Mouse (Mus musculus) midbrain, embryonic 10.5 days (tissue): ENCODE measurements at regions not wholly inside any gene's neighbourhood (a gene's known extent, or its start where the extent isn't known, plus 50 kb on each side); places are given as distances from the start of the nearest gene placed in this dataset.

Experiments used
- DNase-seq: peaks from one replicate; pipeline ENCODE4 v3.0.0-alpha.2; 2017; ENCODE audit warnings: low spot score
- H3K27ac ChIP-seq: fragments of 300-500 bp; sonication (generic); replicated peaks from 2 replicates; pipeline ENCODE4 v1.5.1; 2016; ENCODE audit warnings: mild to moderate bottlenecking
- H3K27me3 ChIP-seq: fragments of 300-500 bp; sonication (generic); 2 replicates; pipeline ENCODE4 v1.6.1; 2016; ENCODE audit warnings: low read depth, mild to moderate bottlenecking; ENCODE audit not compliant: poor library complexity, severe bottlenecking
- H3K36me3 ChIP-seq: fragments of 300-500 bp; sonication (generic); 2 replicates; pipeline ENCODE4 v1.6.1; 2016; ENCODE audit warnings: mild to moderate bottlenecking, moderate library complexity
- H3K4me1 ChIP-seq: fragments of 300-500 bp; sonication (generic); 2 replicates; pipeline ENCODE4 v1.6.1; 2016
- H3K4me3 ChIP-seq: fragments of 300-500 bp; sonication (generic); 2 replicates; pipeline ENCODE4 v1.5.1; 2016; ENCODE audit warnings: mild to moderate bottlenecking, moderate library complexity
- H3K9me3 ChIP-seq: fragments of 300-500 bp; sonication (generic); replicated peaks from 2 replicates; pipeline ENCODE4 v1.6.1; 2016; ENCODE audit warnings: mild to moderate bottlenecking
- WGBS: fragments of 180-500 bp; shearing (Covaris S2); methylation state at CpG from one replicate; pipeline ENCODE4 v1.1.7; 2016; 5-methylcytosine and 5-hydroxymethylcytosine counted together

DNA sequence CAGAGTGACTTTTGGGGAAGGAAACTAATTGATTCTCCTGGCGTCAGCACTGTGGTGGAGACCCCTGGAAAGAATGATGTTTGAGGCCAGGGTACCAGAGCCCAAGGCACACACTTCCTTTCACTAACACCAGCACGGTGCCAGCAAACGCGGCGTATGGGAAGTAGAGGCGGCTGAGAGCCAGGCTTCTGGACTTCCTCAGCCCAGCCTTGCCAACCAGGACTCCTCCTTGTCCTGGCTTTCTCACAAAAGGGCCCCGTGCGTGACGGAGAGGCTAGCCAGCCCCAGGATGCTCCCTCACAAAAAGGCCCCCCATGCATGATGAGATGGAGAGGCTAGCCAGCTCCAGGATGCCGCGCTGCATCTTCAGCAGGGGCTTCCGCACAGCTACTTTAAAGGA, 502.1 kb upstream of the Adam5 start:
- 70% methylated on average over 12 of the region's 12 CpGs for WGBS

DNA sequence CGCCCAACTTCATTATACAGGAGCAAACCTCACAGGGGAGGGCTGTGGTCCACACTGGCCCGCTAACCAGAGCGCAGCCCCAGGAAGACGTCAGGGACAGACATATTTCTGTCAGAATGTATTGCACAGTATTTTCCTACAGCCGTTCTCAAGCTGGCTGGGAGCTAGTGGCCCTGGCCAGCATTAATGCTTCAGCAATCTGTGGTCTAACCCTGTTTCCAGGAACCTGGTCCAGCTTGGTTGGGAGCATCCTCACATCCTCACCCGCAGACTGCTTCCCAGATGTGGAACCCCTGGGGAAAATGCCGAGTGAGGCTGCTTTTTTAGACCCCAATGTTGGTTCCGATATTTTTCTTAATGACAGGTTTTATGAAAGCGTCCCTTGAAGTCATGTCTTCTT, 500.6 kb upstream of the Adam5 start:
- Histone ChIP-seq H3K4me3 (no peak overlapping the region), H3K4me1 (peaks cover 6% of the 10 kb centered on the region), H3K36me3 (no peaks in the 10 kb centered on the region), H3K9me3 (no peaks in the 10 kb centered on the region; the same call in 1 of the 2 replicates), H3K27me3 (no peaks in the 10 kb centered on the region), H3K27ac (no peak overlapping the region)
- 91% methylated on average over 9 of the region's 9 CpGs for WGBS
- no peak for DNase-seq

More for the DNA sequence above, 502.1 kb upstream of the Adam5 start:
- no peaks in the 10 kb centered on the region for H3K9me3 ChIP-seq
- H3K27ac ChIP-seq: no peak overlapping the region
- DNase-seq: no peak
- no peaks in the 10 kb centered on the region for H3K36me3 ChIP-seq
- H3K27me3 ChIP-seq: no peaks in the 10 kb centered on the region; the same call in 1 of the 2 replicates
- H3K4me3 ChIP-seq: no peak overlapping the region
- H3K4me1 ChIP-seq: peaks cover 11% of the 10 kb centered on the region

DNA sequence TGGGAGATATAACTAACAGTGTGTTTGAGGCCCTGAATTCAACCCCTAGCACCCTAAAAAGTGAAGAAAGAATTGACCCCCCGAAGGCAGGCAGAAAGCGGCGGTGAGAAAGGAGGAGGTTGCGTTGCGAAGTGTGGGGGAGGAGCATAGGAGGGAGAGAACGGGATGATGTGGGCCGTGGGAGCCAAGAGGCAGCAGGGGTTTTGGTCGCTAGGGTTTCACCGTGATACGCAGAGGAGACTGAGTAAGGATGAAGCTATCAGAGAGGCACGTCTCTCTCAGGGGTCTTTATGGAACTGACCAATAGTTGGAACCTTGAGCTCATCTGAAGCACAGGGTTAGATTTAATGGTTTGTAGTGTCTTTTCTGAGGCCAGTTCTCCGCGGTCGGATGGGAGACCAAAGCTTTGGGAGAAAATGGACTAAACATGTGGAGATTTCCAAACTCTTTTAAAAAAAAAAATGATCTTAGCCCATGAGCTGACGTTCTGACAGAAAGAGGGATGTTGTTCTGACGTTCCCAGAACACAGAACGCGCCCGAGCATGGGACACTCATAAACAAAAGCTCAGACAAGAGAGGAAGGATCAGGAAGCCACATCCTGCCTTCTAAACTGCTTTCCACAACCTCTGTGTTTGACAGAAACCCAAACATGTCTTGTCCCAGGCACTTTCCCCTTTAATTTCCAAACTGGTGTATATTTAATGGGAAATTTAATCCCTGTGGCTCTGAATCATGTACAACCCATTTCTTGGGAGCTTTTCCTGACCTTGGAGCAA, 499.7 kb upstream of the Adam5 start:
- H3K4me3 ChIP-seq: no peak overlapping the region
- 58% methylated on average over 19 of the region's 19 CpGs for WGBS
- DNase-seq: no peak
- H3K9me3 ChIP-seq: no peaks in the 10 kb centered on the region; the same call in 1 of the 2 replicates
- no peak overlapping the region for H3K27ac ChIP-seq
- no peaks in the 10 kb centered on the region for H3K27me3 ChIP-seq
- H3K36me3 ChIP-seq: no peaks in the 10 kb centered on the region
- H3K4me1 ChIP-seq: no peaks in the 10 kb centered on the region

DNA sequence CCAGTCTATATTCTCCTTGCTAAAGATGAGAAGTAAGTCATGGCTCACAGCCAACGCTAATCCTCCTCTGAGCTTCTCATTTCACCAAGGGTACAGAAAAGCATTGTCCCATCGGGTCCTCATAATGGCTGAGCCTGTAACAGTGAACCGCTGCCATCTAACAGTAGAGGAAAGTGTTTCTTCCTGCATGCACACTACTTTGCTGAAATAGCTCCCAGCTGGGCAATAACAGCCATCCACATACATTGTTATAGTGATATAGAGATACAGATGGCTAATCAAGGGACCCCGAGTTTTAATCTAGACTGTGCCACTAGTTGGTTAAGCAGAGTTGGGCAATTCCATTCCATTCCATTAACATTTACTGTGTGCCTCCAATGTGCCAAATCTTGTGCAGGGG, 492.2 kb upstream of the Adam5 start:
- no peak overlapping the region for H3K4me3 ChIP-seq
- no peak overlapping the region for H3K27ac ChIP-seq
- H3K4me1 ChIP-seq: peaks cover 10% of the 10 kb centered on the region
- no peaks in the 10 kb centered on the region for H3K36me3 ChIP-seq
- H3K27me3 ChIP-seq: no peaks in the 10 kb centered on the region
- WGBS: 92% methylated on average over 4 of the region's 4 CpGs
- DNase-seq: no peak
- H3K9me3 ChIP-seq: no peaks in the 10 kb centered on the region; the same call in 1 of the 2 replicates

DNA sequence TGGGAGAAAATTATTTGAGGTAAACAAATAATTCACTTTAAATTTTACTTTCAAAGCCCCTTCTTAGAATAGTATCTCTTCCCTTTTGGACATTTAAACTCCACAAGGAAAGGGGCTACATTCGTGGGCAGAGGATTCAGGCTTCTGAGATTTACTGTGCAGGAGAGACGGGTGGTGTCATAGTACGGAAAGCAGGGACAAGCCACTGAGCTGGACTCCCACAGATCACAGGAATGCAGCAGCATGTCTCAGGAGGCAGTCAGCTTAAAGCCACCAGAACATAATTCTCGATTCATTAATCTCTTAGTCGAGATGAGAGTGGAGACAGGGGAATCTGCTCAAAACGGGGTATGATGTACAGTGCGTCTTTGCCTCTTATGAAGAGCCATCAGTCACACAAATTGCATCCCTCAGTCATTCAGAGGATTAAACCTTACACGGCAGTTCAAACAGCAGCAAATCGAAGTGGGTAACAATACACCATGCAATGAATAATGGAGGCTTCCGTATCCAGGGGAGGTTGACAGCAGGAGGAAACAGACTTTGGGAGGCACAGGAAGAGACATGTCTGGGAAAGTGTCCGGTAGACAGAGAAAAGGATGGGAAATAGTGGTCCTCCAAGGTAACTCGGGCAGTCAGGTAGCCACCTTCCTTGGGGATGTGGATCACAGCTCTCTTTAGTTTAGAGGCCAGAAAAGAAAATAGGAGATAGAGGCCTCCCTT, 487.8 kb upstream of the Adam5 start:
- WGBS: 51% methylated on average over 12 of the region's 12 CpGs

DNA sequence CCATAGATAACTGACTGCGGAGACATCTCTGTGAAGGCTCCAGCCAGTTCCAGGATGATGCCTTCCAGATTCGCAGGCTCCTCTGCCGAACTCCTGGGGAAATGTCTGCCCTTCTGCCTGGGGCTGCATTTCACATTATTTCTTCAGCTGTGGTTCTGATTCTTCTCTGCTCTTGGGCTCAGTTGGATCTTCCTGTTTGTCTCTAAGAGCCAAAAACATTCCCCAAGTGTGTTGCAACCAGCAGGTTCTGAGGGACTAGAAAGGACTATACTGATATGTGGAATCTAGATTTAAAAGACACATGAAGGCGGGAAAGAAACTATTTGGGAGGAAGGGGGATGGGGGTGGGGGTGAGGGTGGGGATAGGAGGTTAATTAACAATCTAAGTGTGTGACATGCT, 483.8 kb upstream of the Adam5 start:
- H3K4me3 ChIP-seq: no peak overlapping the region
- no peak for DNase-seq
- H3K36me3 ChIP-seq: no peaks in the 10 kb centered on the region
- H3K9me3 ChIP-seq: no peaks in the 10 kb centered on the region
- no peaks in the 10 kb centered on the region for H3K27me3 ChIP-seq
- H3K27ac ChIP-seq: no peak overlapping the region
- 90% methylated on average over 4 of the region's 4 CpGs for WGBS
- peaks cover 21% of the 10 kb centered on the region for H3K4me1 ChIP-seq

More for the DNA sequence above, 487.8 kb upstream of the Adam5 start:
- no peak for DNase-seq
- Histone ChIP-seq H3K4me1 (peaks cover 19% of the 10 kb centered on the region), H3K27ac (no peak overlapping the region), H3K36me3 (no peaks in the 10 kb centered on the region), H3K9me3 (no peaks in the 10 kb centered on the region), H3K27me3 (no peaks in the 10 kb centered on the region), H3K4me3 (no peak overlapping the region)

DNA sequence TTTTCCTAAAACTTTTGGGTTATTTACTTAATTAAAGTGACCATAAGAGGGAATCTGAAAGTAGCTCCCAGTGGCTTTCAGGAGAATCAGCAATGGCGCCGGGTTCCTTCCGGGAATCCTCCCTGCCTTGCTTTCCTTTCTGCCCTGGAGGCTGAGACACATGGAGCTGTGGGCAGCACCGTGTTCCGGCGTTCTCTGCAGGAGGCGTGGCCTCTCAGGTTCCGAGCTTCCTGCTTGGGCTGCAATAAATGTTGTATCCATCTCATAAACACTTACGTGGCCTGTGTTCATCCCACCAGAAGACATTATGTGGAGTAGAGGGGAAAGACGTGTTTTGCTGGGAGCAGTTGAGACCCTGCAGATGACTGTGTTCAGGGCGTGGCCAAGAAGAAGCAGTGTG, 483.3 kb upstream of the Adam5 start:
- Histone ChIP-seq H3K9me3 (no peaks in the 10 kb centered on the region), H3K36me3 (no peaks in the 10 kb centered on the region), H3K4me1 (peaks cover 19% of the 10 kb centered on the region), H3K27me3 (no peaks in the 10 kb centered on the region), H3K27ac (no peak overlapping the region), H3K4me3 (no peak overlapping the region)
- WGBS: 92% methylated on average over 11 of the region's 11 CpGs
- DNase-seq: no peak

DNA sequence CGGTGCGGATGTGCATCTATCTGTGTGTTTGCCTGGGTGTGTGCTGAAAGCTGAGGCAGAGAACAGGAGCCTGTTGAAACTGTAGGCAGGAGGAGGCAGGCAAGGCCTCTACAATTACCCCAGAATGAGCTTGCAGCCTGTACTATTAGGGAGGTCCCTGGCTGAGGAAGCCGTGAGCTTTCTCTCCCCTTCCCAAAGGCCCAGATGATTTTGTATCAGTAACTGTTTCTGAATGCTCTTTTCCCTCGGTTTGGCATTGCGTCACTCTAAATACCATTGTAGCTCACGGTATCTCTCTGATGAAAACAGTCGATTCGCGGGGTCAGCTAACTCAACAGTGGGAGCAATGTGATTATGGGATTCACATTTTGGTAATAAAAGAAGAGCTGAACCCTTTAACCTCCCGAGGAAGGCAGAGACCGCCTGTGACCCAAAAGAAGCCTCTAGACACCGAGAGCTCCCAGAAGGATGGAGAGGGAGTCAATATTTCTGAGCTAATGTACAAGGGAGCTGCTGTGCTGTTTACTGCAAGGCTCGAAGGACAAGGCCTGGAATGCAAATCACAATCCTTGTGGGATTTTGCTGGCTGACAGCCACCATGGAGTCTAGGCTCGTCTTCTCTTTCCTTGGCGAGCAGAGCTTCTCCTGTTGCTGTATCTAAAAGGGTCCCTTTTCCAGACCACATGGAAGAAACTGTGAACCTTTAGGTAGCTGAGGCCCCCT, 482.8 kb upstream of the Adam5 start:
- Histone ChIP-seq H3K4me1 (peaks cover 14% of the 10 kb centered on the region), H3K27me3 (no peaks in the 10 kb centered on the region), H3K9me3 (no peaks in the 10 kb centered on the region), H3K4me3 (no peak overlapping the region), H3K27ac (no peak overlapping the region), H3K36me3 (no peaks in the 10 kb centered on the region)
- DNase-seq: no peak
- 76% methylated on average over 15 of the region's 15 CpGs for WGBS
